Mouse (Mus musculus) neural tube, embryonic 15.5 days (tissue): ENCODE measurements at regions not wholly inside any gene's neighbourhood (a gene's known extent, or its start where the extent isn't known, plus 50 kb on each side); places are given as distances from the start of the nearest gene placed in this dataset.

Source experiments
- ATAC-seq: fragments of 200-750 bp; cut with Nextera tagmentation; 2 replicates; pipeline ENCODE4 v1.8.0; 2017; ENCODE audit warnings: mild to moderate bottlenecking, moderate TSS enrichment, moderate library complexity; ENCODE audit not compliant: low FRiP score
- H3K27ac ChIP-seq: fragments of 300-500 bp; sonication (generic); replicated peaks from 2 replicates; pipeline ENCODE4 v1.5.1; 2015; ENCODE audit warnings: mild to moderate bottlenecking, inconsistent platforms
- H3K27me3 ChIP-seq: fragments of 300-500 bp; sonication (generic); replicated peaks from 2 replicates; pipeline ENCODE4 v1.6.1; 2015; ENCODE audit warnings: inconsistent platforms
- H3K36me3 ChIP-seq: fragments of 300-500 bp; sonication (generic); 2 replicates; pipeline ENCODE4 v1.6.1; 2015; ENCODE audit warnings: inconsistent platforms
- H3K4me1 ChIP-seq: fragments of 300-500 bp; sonication (generic); 2 replicates; pipeline ENCODE4 v1.6.1; 2015; ENCODE audit warnings: inconsistent platforms
- H3K4me2 ChIP-seq: fragments of 300-500 bp; sonication (generic); 2 replicates; pipeline ENCODE4 v1.6.1; 2015; ENCODE audit warnings: inconsistent platforms, mild to moderate bottlenecking, moderate library complexity
- H3K4me3 ChIP-seq: fragments of 300-500 bp; sonication (generic); replicated peaks from 2 replicates; pipeline ENCODE4 v1.5.1; 2015; ENCODE audit warnings: mild to moderate bottlenecking, inconsistent platforms
- H3K9ac ChIP-seq: fragments of 300-500 bp; sonication (generic); replicated peaks from 2 replicates; pipeline ENCODE4 v1.6.1; 2015; ENCODE audit warnings: mild to moderate bottlenecking, inconsistent platforms
- H3K9me3 ChIP-seq: fragments of 300-500 bp; sonication (generic); replicated peaks from 2 replicates; pipeline ENCODE4 v1.6.1; 2016; ENCODE audit warnings: inconsistent platforms
- WGBS: fragments of 180-500 bp; shearing (Covaris S2); methylation state at CpG from one replicate; pipeline ENCODE4 v1.1.7; 2015; ENCODE audit warnings: mixed read lengths; 5-methylcytosine and 5-hydroxymethylcytosine counted together

GRCm38 (mm10) chr13:71104419-71105228 lies 263.0 kb upstream of the Adamts16 start:
- no peaks in the 10 kb centered on the region for H3K36me3 ChIP-seq
- H3K4me3 ChIP-seq = peak overlapping the region; percentile 32
- WGBS = 16% methylated on average over 22 of the region's 22 CpGs
- H3K9ac ChIP-seq = peak overlapping the region; percentile 41
- peaks cover 26% of the 10 kb centered on the region for H3K27me3 ChIP-seq
- H3K4me2 ChIP-seq = peak overlapping the region; percentile 65
- no peak overlapping the region for H3K27ac ChIP-seq
- H3K9me3 ChIP-seq = no peaks in the 10 kb centered on the region
- ATAC-seq = peak; percentile 48; the same call in 1 of the 2 replicates
- H3K4me1 ChIP-seq = peaks cover 13% of the 10 kb centered on the region

GRCm38 (mm10) chr13:71084301-71084700 lies 242.7 kb upstream of the Adamts16 start:
- Histone ChIP-seq H3K9ac (no peak overlapping the region), H3K4me2 (no peak overlapping the region), H3K4me1 (no peaks in the 10 kb centered on the region), H3K27ac (no peak overlapping the region), H3K36me3 (no peaks in the 10 kb centered on the region), H3K27me3 (no peaks in the 10 kb centered on the region), H3K9me3 (no peaks in the 10 kb centered on the region), H3K4me3 (no peak overlapping the region)
- no peak for ATAC-seq
- 58% methylated on average over 6 of the region's 6 CpGs for WGBS

GRCm38 (mm10) chr13:71075916-71076315 lies 234.3 kb upstream of the Adamts16 start:
- Histone ChIP-seq H3K4me1 (no peaks in the 10 kb centered on the region), H3K4me2 (no peak overlapping the region), H3K27ac (no peak overlapping the region), H3K27me3 (no peaks in the 10 kb centered on the region), H3K9me3 (no peaks in the 10 kb centered on the region), H3K9ac (no peak overlapping the region), H3K4me3 (no peak overlapping the region), H3K36me3 (no peaks in the 10 kb centered on the region)
- ATAC-seq = no peak
- 83% methylated on average over 4 of the region's 4 CpGs for WGBS

GRCm38 (mm10) chr13:71074012-71074411 lies 232.4 kb upstream of the Adamts16 start:
- Histone ChIP-seq H3K9me3 (no peaks in the 10 kb centered on the region), H3K36me3 (no peaks in the 10 kb centered on the region), H3K27ac (no peak overlapping the region), H3K4me2 (no peak overlapping the region), H3K4me1 (no peaks in the 10 kb centered on the region), H3K9ac (no peak overlapping the region), H3K27me3 (no peaks in the 10 kb centered on the region), H3K4me3 (no peak overlapping the region)
- 76% methylated on average over 10 of the region's 10 CpGs for WGBS
- ATAC-seq = no peak

GRCm38 (mm10) chr13:71068757-71069201 lies 227.2 kb upstream of the Adamts16 start:
- no peak for ATAC-seq
- Histone ChIP-seq H3K27ac (no peak overlapping the region), H3K4me2 (0 out of 2 replicates have a peak overlapping the region, but pooled peaks have one; percentile 4), H3K4me1 (no peaks in the 10 kb centered on the region), H3K36me3 (no peaks in the 10 kb centered on the region), H3K9ac (no peak overlapping the region), H3K4me3 (no peak overlapping the region), H3K9me3 (no peaks in the 10 kb centered on the region), H3K27me3 (0 out of 2 replicates have a peak, but pooled peaks cover 3% of the 10 kb centered on the region)
- 50% methylated on average over 11 of the region's 11 CpGs for WGBS

- ATAC-seq = no peak
- Histone ChIP-seq H3K36me3 (no peaks in the 10 kb centered on the region), H3K9me3 (no peaks in the 10 kb centered on the region), H3K27me3 (0 out of 2 replicates have a peak, but pooled peaks cover 3% of the 10 kb centered on the region), H3K4me1 (no peaks in the 10 kb centered on the region), H3K4me3 (no peak overlapping the region), H3K4me2 (no peak overlapping the region), H3K9ac (no peak overlapping the region), H3K27ac (no peak overlapping the region)
- WGBS = 44% methylated on average over 4 of the region's 4 CpGs
Observed at GRCm38 (mm10) chr13:71068011-71068410, 226.4 kb upstream of the Adamts16 start.

- H3K36me3 ChIP-seq = no peaks in the 10 kb centered on the region
- no peak for ATAC-seq
- no peak overlapping the region for H3K4me2 ChIP-seq
- H3K27me3 ChIP-seq = 0 out of 2 replicates have a peak, but pooled peaks cover 3% of the 10 kb centered on the region
- no peak overlapping the region for H3K4me3 ChIP-seq
- WGBS = 74% methylated on average over 1 of the region's 1 CpGs
- no peaks in the 10 kb centered on the region for H3K9me3 ChIP-seq
- no peak overlapping the region for H3K27ac ChIP-seq
- H3K4me1 ChIP-seq = no peaks in the 10 kb centered on the region
- no peak overlapping the region for H3K9ac ChIP-seq
Observed at GRCm38 (mm10) chr13:71065568-71065967, 224.0 kb upstream of the Adamts16 start.

- Histone ChIP-seq H3K36me3 (no peaks in the 10 kb centered on the region), H3K4me2 (no peak overlapping the region), H3K4me1 (no peaks in the 10 kb centered on the region), H3K4me3 (no peak overlapping the region), H3K27ac (no peak overlapping the region), H3K27me3 (0 out of 2 replicates have a peak, but pooled peaks cover 3% of the 10 kb centered on the region), H3K9me3 (no peaks in the 10 kb centered on the region), H3K9ac (no peak overlapping the region)
- ATAC-seq = no peak; the same call in 1 of the 2 replicates
- WGBS = 55% methylated on average over 8 of the region's 8 CpGs
Observed at GRCm38 (mm10) chr13:71064590-71065307, 223.1 kb upstream of the Adamts16 start.

- peak; percentile 76 for ATAC-seq
- no peaks in the 10 kb centered on the region; the same call in 1 of the 2 replicates for H3K4me1 ChIP-seq
- WGBS = 63% methylated on average over 21 of the region's 21 CpGs
- no peaks in the 10 kb centered on the region for H3K36me3 ChIP-seq
- no peak overlapping the region for H3K9ac ChIP-seq
- no peak overlapping the region for H3K4me3 ChIP-seq
- H3K27me3 ChIP-seq = no peaks in the 10 kb centered on the region
- no peak overlapping the region for H3K27ac ChIP-seq
- H3K9me3 ChIP-seq = no peaks in the 10 kb centered on the region
- peak overlapping the region; percentile 16 for H3K4me2 ChIP-seq
Observed at GRCm38 (mm10) chr13:71053361-71054264, 212.0 kb upstream of the Adamts16 start.

- no peak for ATAC-seq
- Histone ChIP-seq H3K9ac (no peak overlapping the region), H3K4me3 (no peak overlapping the region), H3K4me2 (peak overlapping the region; percentile 25; the same call in 1 of the 2 replicates), H3K36me3 (no peaks in the 10 kb centered on the region), H3K27ac (no peak overlapping the region), H3K27me3 (no peaks in the 10 kb centered on the region), H3K9me3 (no peaks in the 10 kb centered on the region), H3K4me1 (no peaks in the 10 kb centered on the region; the same call in 1 of the 2 replicates)
- WGBS = 45% methylated on average over 13 of the region's 13 CpGs
Observed at GRCm38 (mm10) chr13:71050646-71051045, 209.0 kb upstream of the Adamts16 start.

- Histone ChIP-seq H3K4me3 (no peak overlapping the region), H3K9me3 (no peaks in the 10 kb centered on the region), H3K9ac (no peak overlapping the region), H3K27me3 (no peaks in the 10 kb centered on the region), H3K36me3 (no peaks in the 10 kb centered on the region), H3K4me1 (no peaks in the 10 kb centered on the region), H3K27ac (no peak overlapping the region), H3K4me2 (0 out of 2 replicates have a peak overlapping the region, but pooled peaks have one; percentile 9)
- 66% methylated on average over 8 of the region's 8 CpGs for WGBS
- no peak for ATAC-seq
Observed at GRCm38 (mm10) chr13:71036000-71036399, 194.4 kb upstream of the Adamts16 start.
